Mouse (Mus musculus) bone marrow, adult 2 months (tissue): Measurements from ENCODE around the gene Hoxd13. TPM values are rescaled to one million over a fixed set of nuclear protein-coding genes. Genes with fewer than 3 reads are reported as not detected.

Experiments used
- H3K27ac ChIP-seq: fragments of 200-500 bp; 2 replicates; pipeline ENCODE4 v1.5.1; 2012; ENCODE audit warnings: low read depth, mild to moderate bottlenecking, control low read depth, inconsistent platforms, low read length; ENCODE audit not compliant: control insufficient read depth, poor library complexity, insufficient read depth
- H3K4me1 ChIP-seq: fragments of 200-500 bp; 2 replicates; pipeline ENCODE4 v1.6.1; 2011; ENCODE audit warnings: low read length; ENCODE audit not compliant: control insufficient read depth, insufficient read depth
- H3K4me3 ChIP-seq: fragments of 200-500 bp; replicated peaks from 2 replicates; pipeline ENCODE3; 2011; ENCODE audit warnings: mild to moderate bottlenecking, low read depth, low read length, control low read depth; ENCODE audit not compliant: control insufficient read depth
- CTCF ChIP-seq: fragments of 200-500 bp; IDR thresholded peaks from 2 replicates; pipeline ENCODE4 v1.5.1; 2011; ENCODE audit warnings: low read length, control low read depth; ENCODE audit not compliant: control insufficient read depth, insufficient read depth
- POLR2A ChIP-seq: fragments of 200-500 bp; IDR thresholded peaks from 2 replicates; pipeline ENCODE4 v1.6.1; 2011; ENCODE audit warnings: low read depth, mild to moderate bottlenecking, control low read depth, low read length, borderline replicate concordance; ENCODE audit not compliant: control insufficient read depth
- WGBS: fragments of 180-500 bp; shearing (Covaris S2); methylation state at CpG from one replicate; pipeline ENCODE4 v1.1.7; 2018; 5-methylcytosine and 5-hydroxymethylcytosine counted together
- polyA plus RNA-seq: library from polyadenylated mRNA; stranded (reverse); fragments of >200 nt; gene quantifications from 2 replicates; pipeline ENCODE4 v1.2.4, GENCODE M21; 2011; ENCODE audit warnings: low replicate concordance; ENCODE audit not compliant: missing spikeins, insufficient read depth, insufficient read length

The Hoxd13 gene
- polyA plus RNA-seq, 1 experiment, result 1.2 TPM

DNA sequence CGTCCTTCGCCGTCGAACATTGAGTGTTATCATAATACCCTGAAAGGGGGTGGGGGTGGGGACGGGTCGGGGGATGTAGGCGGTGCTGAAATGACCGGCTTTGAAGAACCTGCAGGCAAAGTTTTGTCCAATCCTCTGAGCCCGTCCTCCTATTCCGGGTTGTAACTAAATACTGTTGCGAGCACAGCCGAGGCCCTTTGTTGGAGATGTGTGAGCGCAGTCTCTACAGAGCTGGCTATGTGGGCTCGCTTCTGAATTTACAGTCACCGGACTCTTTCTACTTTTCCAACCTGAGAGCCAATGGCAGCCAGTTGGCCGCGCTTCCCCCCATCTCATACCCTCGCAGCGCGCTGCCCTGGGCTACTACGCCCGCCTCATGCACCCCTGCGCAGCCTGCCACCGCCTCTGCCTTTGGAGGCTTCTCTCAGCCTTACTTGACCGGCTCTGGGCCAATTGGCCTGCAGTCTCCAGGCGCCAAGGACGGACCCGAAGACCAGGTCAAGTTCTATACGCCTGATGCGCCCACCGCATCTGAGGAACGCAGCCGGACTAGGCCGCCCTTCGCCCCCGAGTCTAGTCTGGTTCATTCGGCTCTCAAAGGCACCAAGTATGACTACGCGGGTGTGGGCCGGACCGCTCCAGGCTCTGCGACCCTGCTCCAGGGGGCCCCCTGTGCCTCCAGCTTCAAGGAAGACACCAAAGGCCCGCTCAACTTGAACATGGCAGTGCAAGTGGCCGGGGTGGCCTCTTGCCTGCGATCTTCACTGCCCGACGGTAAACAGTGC lies 7.0 kb downstream of the Hoxd13 start, which contains the start of gene Hoxd12:
Gene Hoxd12, plus strand, starts transcription at position 133 of the 785 bp plus-strand sequence.
- Histone ChIP-seq H3K4me3 (no peak within 1 kb of the TSS), H3K27ac (no peak within 1 kb of the TSS), H3K4me1 (no peaks in the 10 kb centered on the region)
- WGBS, result 10% methylated on average over 47 of the region's 47 CpGs
- no peak for TF ChIP-seq CTCF

- H3K4me1 ChIP-seq, result no peaks in the 10 kb centered on the region
- WGBS, result 14% methylated on average over 24 of the region's 24 CpGs
- TF ChIP-seq CTCF, result no peak
- TF ChIP-seq POLR2A, result no peak
These were observed 7.7 kb downstream of the Hoxd13 start for GRCm38 (mm10) chr2:74675666-74676282.

DNA sequence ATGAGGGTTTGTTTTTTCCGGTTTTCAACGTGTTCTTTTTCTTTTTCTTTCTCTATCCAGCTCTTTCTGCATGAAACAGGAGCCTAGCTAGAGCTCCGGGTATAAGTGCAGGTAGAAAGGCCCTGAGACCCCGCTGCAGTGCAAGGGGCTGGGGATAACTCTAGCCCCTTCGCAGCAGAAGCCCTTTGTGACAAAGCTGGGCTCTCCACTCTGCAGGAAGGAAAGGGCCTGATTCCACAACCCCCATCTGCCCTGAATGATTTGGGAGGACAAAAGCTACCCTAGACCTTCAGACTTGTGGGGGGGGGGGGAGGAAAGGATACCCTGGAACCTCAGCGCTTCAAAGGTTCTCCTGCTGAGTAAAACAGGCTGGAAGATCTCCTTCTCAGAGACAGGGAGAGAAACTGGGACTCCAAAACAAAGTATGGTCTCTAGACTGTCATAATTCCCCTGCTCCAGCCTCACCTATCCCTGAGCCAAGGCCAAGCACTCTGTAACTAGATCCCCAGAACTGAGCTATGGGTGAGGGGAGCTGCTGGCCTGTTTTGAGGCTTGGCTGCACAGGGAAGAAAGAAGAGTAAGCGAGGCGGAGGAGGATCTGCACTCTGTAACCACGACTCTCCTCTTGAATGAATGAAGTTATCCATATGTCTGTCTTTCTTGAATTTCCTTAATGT lies 8.4 kb downstream of the Hoxd13 start:
- no peak for TF ChIP-seq POLR2A
- no peak for TF ChIP-seq CTCF
- Histone ChIP-seq H3K27ac (no peak overlapping the region), H3K4me3 (no peak overlapping the region), H3K4me1 (no peaks in the 10 kb centered on the region)
- 14% methylated on average over 9 of the region's 9 CpGs for WGBS

More at GRCm38 (mm10) chr2:74675666-74676282, 7.7 kb downstream of the Hoxd13 start:
- no peak overlapping the region for H3K4me3 ChIP-seq
- no peak overlapping the region for H3K27ac ChIP-seq

DNA sequence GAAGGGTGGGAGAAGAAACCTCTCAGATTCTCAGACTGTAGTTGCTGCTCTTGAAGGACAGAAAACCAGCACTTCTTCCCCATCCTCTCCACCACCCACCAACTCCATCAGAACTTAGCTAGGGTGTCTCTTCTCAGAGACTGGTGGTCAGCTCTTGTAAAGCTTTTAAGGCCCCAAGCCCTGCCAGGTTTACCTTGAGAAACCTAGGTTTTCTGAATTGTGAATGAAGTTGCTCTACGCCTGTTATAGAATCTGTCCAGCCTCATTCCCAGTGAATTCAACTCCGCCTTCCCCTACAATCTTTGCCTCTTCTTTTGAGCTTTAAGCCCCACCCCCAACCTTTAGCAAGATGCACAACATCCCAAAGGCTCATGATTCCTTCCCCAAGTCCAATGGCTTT lies 9.0 kb downstream of the Hoxd13 start:
- H3K27ac ChIP-seq, result no peak overlapping the region
- no peak overlapping the region for H3K4me3 ChIP-seq
- 43% methylated on average over 2 of the region's 2 CpGs for WGBS
- TF ChIP-seq CTCF (no peak), POLR2A (no peak)
- H3K4me1 ChIP-seq, result no peaks in the 10 kb centered on the region

- no peak for TF ChIP-seq POLR2A
- TF ChIP-seq CTCF, result no peak
- H3K4me1 ChIP-seq, result no peaks in the 10 kb centered on the region
- H3K27ac ChIP-seq, result no peak within 1 kb of the TSS
- H3K4me3 ChIP-seq, result no peak within 1 kb of the TSS
- 5% methylated on average over 15 of the region's 15 CpGs for WGBS
These were observed 10.9 kb downstream of the Hoxd13 start, which contains the start of gene Hoxd11 for GRCm38 (mm10) chr2:74678891-74679595. Gene Hoxd11, plus strand, starts transcription at chr2:74679557.

GRCm38 (mm10) chr2:74679596-74679971 lies 11.5 kb downstream of the Hoxd13 start:
- no peak overlapping the region for H3K4me3 ChIP-seq
- WGBS, result 4% methylated on average over 26 of the region's 26 CpGs
- no peak for TF ChIP-seq POLR2A
- TF ChIP-seq CTCF, result no peak
- H3K27ac ChIP-seq, result no peak overlapping the region
- H3K4me1 ChIP-seq, result no peaks in the 10 kb centered on the region

DNA sequence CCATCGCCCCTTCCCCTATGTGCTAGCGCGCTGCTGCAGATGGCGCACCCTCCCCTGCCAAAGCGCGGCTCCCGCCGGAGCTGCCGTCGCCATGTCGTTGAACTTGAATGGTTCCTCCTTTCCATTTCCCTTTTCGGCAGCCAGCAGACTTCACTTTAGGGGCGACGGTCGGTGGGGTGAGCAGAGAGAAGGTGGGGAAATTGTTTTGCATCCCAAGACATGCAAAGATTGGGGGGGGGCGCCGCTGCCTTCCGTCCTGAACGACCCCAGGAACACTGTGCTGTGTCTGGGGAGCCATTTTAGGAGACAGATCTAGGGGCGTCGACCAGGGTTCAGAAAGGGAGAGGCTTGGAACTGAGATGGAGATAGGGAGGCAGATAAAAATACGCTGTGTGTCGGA lies 11.9 kb downstream of the Hoxd13 start:
- WGBS, result 2% methylated on average over 23 of the region's 23 CpGs
- Histone ChIP-seq H3K27ac (no peak overlapping the region), H3K4me3 (no peak overlapping the region), H3K4me1 (no peaks in the 10 kb centered on the region)
- TF ChIP-seq POLR2A (no peak), CTCF (no peak)

- 7% methylated on average over 21 of the region's 21 CpGs for WGBS
- TF ChIP-seq CTCF (no peak), POLR2A (no peak)
- Histone ChIP-seq H3K4me3 (no peak overlapping the region), H3K27ac (no peak overlapping the region), H3K4me1 (no peaks in the 10 kb centered on the region)
These were observed 12.7 kb downstream of the Hoxd13 start for GRCm38 (mm10) chr2:74680561-74681398.
